Mouse (Mus musculus): ENCODE measurements at regions not wholly inside any gene's neighbourhood (a gene's known extent, or its start where the extent isn't known, plus 50 kb on each side); places are given as distances from the start of the nearest gene placed in this dataset.
A peak's percentile ranks its signal among the peaks of the same experiment; 100 is the strongest.
"Not testable (repeated sequence)": the region's sequence is repeated elsewhere in the genome, so short reads cannot be mapped to it uniquely, and the experiment has no call there.

DNA sequence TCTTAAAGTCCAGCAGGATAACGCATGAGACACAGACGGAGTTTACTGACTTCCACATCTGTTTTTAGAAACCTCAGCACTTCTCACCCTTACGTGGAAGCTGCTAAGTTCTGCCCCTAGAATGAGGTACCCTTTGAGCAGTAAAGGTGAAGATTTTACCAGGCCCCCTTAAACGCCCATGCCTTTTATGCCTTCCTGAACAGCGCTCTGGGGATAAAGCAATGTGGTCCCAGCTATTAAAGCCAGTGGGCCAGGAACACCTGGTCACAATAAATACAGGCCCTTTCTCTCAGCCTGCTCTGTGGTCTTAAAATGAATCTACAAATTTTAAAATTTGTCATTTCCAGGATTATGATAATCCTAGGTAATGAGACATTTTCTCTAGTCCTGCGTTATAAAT lies 57.9 kb downstream of the Llph start:
- ATAC-seq, result no peak
- no peaks in the 10 kb centered on the region for H3K4me1 ChIP-seq (ENCODE audit: control insufficient read depth, insufficient read depth, low read length)
- H3K27ac ChIP-seq (ENCODE audit: low read length), result no peak overlapping the region
- 78% methylated on average over 6 of the region's 6 CpGs for WGBS
- H3K9me3 ChIP-seq (replicated peaks; ENCODE audit: control insufficient read depth, low read length, poor library complexity, severe bottlenecking), result no peaks in the 10 kb centered on the region
- no peaks in the 10 kb centered on the region for H3K27me3 ChIP-seq (ENCODE audit: control insufficient read depth, insufficient read depth, low read depth, low read length)
- H3K9ac ChIP-seq (ENCODE audit: low read depth, low read length), result no peak overlapping the region
- no peak overlapping the region for H3K4me2 ChIP-seq (ENCODE audit: low read length)
- H3K36me3 ChIP-seq (ENCODE audit: control insufficient read depth, insufficient read depth, low read length), result no peaks in the 10 kb centered on the region
- no peak overlapping the region for H3K4me3 ChIP-seq (ENCODE audit: low read depth, low read length)

DNA sequence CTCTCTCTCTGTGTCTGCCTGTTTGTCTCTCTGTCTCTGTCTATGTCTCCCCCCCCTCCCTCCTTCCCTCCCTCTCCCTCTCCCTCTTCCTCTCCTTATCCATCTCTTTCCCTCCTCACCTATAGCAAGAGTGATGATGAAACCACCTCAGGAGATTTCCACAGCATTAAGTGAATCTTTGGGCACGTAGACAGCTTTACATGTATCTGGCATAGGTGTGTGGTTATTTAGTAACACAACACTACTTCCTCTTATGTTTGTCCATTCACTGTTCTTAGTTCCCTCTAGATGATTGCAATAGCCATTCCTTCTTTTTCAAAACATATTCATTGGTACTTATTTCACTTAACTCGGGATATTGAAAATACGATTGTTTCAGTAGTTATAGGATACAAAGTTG lies 65.0 kb downstream of the Llph start:
- Histone ChIP-seq H3K27ac (ENCODE audit: low read length) (no peak overlapping the region), H3K4me3 (ENCODE audit: low read depth, low read length) (no peak overlapping the region), H3K4me2 (ENCODE audit: low read length) (no peak overlapping the region), H3K9me3 (replicated peaks; ENCODE audit: control insufficient read depth, low read length, poor library complexity, severe bottlenecking) (no peaks in the 10 kb centered on the region), H3K27me3 (ENCODE audit: control insufficient read depth, insufficient read depth, low read depth, low read length) (no peaks in the 10 kb centered on the region), H3K9ac (ENCODE audit: low read depth, low read length) (no peak overlapping the region), H3K36me3 (ENCODE audit: control insufficient read depth, insufficient read depth, low read length) (no peaks in the 10 kb centered on the region), H3K4me1 (ENCODE audit: control insufficient read depth, insufficient read depth, low read length) (no peaks in the 10 kb centered on the region)
- no peak for ATAC-seq
- WGBS, result 95% methylated on average over 3 of the region's 3 CpGs

DNA sequence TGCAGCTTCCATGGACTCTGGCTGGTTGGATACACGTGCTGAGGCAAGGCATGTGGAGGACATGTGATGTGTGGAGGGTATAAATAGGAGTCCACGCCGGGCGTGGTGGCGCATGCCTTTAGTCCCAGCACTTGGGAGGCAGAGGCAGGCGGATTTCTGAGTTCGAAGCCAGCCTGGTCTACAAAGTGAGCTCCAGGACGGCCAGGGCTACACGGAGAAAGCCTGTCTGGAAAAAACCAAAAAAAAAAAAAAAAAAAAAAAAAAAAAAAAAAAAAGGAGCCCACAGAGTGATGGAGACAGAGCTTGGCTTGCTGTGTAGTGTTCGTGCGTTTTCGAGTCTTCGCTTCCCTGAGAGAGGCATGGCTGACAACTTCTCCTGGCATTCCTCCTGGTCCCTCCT lies 66.5 kb downstream of the Llph start:
- not testable (repeated sequence) for ATAC-seq

DNA sequence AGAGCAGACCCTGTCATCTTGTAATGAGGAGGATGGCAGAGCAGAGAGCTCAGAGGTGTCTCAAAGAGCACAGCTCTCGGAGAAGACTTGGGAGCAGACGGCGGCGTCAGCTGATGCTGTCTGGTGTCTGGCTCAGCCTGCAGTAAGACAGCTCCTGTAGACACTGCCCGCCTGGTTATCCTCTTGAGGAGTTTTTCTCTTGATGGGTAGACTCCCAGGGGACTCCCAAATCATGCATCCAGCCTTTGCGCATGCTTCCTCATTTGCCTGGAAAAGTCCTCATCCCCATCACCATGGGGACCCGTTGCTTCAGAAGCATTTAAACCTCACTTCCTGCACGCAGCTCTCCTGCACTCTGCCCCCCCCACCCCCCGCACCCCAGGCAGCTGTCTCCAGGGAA lies 67.6 kb downstream of the Llph start:
- H3K4me2 ChIP-seq (ENCODE audit: low read length), result peak overlapping the region; percentile 33
- H3K9me3 ChIP-seq (replicated peaks; ENCODE audit: control insufficient read depth, low read length, poor library complexity, severe bottlenecking), result no peaks in the 10 kb centered on the region
- 50% methylated on average over 9 of the region's 9 CpGs for WGBS
- ATAC-seq, result no peak
- H3K27ac ChIP-seq (ENCODE audit: low read length), result no peak overlapping the region
- no peak overlapping the region for H3K9ac ChIP-seq (ENCODE audit: low read depth, low read length)
- H3K4me1 ChIP-seq (ENCODE audit: control insufficient read depth, insufficient read depth, low read length), result no peaks in the 10 kb centered on the region; the same call in 1 of the 2 replicates
- no peaks in the 10 kb centered on the region for H3K27me3 ChIP-seq (ENCODE audit: control insufficient read depth, insufficient read depth, low read depth, low read length)
- no peak overlapping the region for H3K4me3 ChIP-seq (ENCODE audit: low read depth, low read length)
- H3K36me3 ChIP-seq (ENCODE audit: control insufficient read depth, insufficient read depth, low read length), result no peaks in the 10 kb centered on the region

More for the DNA sequence above, 66.5 kb downstream of the Llph start:
- H3K4me2 ChIP-seq (ENCODE audit: low read length); H3K4me3 ChIP-seq (ENCODE audit: low read depth, low read length); H3K4me1 ChIP-seq (ENCODE audit: control insufficient read depth, insufficient read depth, low read length); H3K27me3 ChIP-seq (ENCODE audit: control insufficient read depth, insufficient read depth, low read depth, low read length); H3K9me3 ChIP-seq (replicated peaks; ENCODE audit: control insufficient read depth, low read length, poor library complexity, severe bottlenecking); H3K36me3 ChIP-seq (ENCODE audit: control insufficient read depth, insufficient read depth, low read length); H3K27ac ChIP-seq (ENCODE audit: low read length); H3K9ac ChIP-seq (ENCODE audit: low read depth, low read length): not testable (repeated sequence)
- 93% methylated on average over 13 of the region's 13 CpGs for WGBS

DNA sequence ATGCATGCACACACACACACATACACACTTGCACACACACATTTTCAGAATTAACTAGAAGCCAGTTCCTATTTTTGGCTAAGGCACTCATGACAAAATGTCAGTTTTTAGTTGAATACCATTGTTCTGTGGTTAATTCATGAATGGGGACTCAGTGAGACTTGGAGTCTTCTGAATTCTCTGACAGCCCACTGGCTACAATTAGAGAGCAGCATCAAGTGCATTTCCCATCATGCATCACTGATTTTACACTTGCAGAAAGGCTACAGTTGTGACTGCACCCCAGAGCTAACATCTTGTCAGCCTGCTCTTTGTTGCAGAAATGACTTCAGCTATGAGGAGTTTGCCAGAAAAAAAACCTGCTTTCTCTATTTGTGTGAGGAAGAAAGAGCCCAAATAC lies 70.4 kb downstream of the Llph start:
- no peak for ATAC-seq

DNA sequence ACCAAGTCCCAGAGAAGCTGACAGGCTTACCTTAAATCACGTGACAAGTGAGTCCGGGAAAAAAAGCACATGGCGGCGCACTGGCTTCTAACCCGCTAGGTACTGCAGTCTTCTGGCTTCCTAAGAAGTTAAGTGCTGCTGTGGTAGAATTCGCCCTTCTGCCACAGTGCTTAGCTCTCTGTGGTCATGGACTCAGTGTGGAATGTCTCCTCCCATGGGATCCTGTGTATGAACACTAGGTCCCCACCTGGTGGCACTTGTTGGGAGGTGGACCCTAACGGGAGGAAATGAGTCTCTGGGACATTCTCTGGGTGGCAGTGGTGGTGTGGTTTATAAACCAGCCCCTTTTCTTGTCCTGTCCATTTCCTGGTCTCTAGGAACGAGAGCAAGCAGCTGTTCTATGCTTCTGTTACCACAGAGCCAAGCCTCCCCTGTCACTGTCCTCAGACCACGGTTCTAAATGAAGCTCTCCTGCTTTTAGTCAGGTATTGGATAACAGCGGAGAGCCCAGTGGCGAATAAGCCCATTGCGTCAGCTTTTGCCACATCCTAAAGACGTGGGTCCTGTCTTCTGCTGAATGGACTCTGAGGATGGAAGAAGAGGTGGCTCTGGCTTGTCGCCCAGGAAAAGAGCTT lies 71.5 kb downstream of the Llph start:
- Histone ChIP-seq H3K4me3 (ENCODE audit: low read depth, low read length) (no peak overlapping the region), H3K36me3 (ENCODE audit: control insufficient read depth, insufficient read depth, low read length) (no peaks in the 10 kb centered on the region), H3K4me1 (ENCODE audit: control insufficient read depth, insufficient read depth, low read length) (no peaks in the 10 kb centered on the region; the same call in 1 of the 2 replicates), H3K9ac (ENCODE audit: low read depth, low read length) (no peak overlapping the region), H3K4me2 (ENCODE audit: low read length) (no peak overlapping the region), H3K9me3 (replicated peaks; ENCODE audit: control insufficient read depth, low read length, poor library complexity, severe bottlenecking) (no peaks in the 10 kb centered on the region), H3K27ac (ENCODE audit: low read length) (no peak overlapping the region), H3K27me3 (ENCODE audit: control insufficient read depth, insufficient read depth, low read depth, low read length) (no peaks in the 10 kb centered on the region)
- 85% methylated on average over 14 of the region's 14 CpGs for WGBS
- no peak for ATAC-seq

More for the DNA sequence above, 70.4 kb downstream of the Llph start:
- H3K36me3 ChIP-seq (ENCODE audit: control insufficient read depth, insufficient read depth, low read length), result no peaks in the 10 kb centered on the region
- H3K4me1 ChIP-seq (ENCODE audit: control insufficient read depth, insufficient read depth, low read length), result no peaks in the 10 kb centered on the region; the same call in 1 of the 2 replicates
- no peaks in the 10 kb centered on the region for H3K27me3 ChIP-seq (ENCODE audit: control insufficient read depth, insufficient read depth, low read depth, low read length)
- H3K9me3 ChIP-seq (replicated peaks; ENCODE audit: control insufficient read depth, low read length, poor library complexity, severe bottlenecking), result no peaks in the 10 kb centered on the region
- no peak overlapping the region for H3K9ac ChIP-seq (ENCODE audit: low read depth, low read length)
- H3K27ac ChIP-seq (ENCODE audit: low read length), result peak overlapping the region; percentile 5; the same call in 1 of the 2 replicates
- no peak overlapping the region for H3K4me3 ChIP-seq (ENCODE audit: low read depth, low read length)
- H3K4me2 ChIP-seq (ENCODE audit: low read length), result no peak overlapping the region

DNA sequence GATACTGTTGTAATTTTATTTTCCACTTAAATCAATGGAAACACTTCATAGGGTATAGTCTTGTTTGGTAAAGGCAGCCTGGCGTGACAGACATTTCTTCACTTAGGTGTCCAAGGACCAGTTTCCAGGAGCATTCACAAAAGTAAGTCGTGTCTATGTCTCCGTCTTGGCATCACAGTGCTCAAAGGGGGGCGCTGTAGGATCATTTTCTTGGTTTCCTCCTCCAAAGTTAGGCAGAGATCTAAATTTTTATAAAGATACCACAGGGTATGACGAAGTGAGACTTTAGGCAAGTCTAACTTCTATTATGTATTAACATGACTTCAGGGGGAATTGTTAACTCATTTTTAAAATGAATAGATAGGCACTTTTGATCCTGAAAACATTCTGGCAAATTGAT lies 79.1 kb downstream of the Llph start:
- Histone ChIP-seq H3K4me1 (ENCODE audit: control insufficient read depth, insufficient read depth, low read length) (no peaks in the 10 kb centered on the region), H3K27me3 (ENCODE audit: control insufficient read depth, insufficient read depth, low read depth, low read length) (no peaks in the 10 kb centered on the region), H3K9ac (ENCODE audit: low read depth, low read length) (no peak overlapping the region), H3K36me3 (ENCODE audit: control insufficient read depth, insufficient read depth, low read length) (no peaks in the 10 kb centered on the region), H3K9me3 (replicated peaks; ENCODE audit: control insufficient read depth, low read length, poor library complexity, severe bottlenecking) (no peaks in the 10 kb centered on the region), H3K27ac (ENCODE audit: low read length) (no peak overlapping the region), H3K4me3 (ENCODE audit: low read depth, low read length) (no peak overlapping the region), H3K4me2 (ENCODE audit: low read length) (no peak overlapping the region)
- ATAC-seq, result no peak
- 45% methylated on average over 5 of the region's 5 CpGs for whole genome bisulfite sequencing

DNA sequence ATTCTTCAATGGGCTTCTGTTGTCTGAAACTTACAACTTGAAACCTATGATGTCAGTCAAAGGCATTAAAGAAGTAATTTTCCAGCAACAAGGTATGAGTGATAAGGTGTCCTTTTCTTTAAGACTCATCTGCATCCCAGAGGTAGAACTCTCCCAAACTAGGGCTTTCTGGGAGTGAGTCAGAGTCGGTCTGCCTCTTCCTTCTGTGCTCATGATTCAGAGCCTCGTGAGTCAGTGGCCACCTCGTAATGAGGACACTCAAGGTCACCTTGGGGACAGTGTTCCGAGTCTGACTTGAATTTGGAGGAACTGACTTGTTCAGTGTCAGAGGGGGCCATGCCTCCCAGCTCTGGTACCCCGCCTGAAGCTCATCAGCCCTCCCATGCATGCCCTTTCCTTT lies 81.8 kb downstream of the Llph start:
- ATAC-seq, result no peak
- Histone ChIP-seq H3K27ac (ENCODE audit: low read length) (no peak overlapping the region), H3K4me3 (ENCODE audit: low read depth, low read length) (no peak overlapping the region), H3K4me2 (ENCODE audit: low read length) (no peak overlapping the region), H3K4me1 (ENCODE audit: control insufficient read depth, insufficient read depth, low read length) (no peaks in the 10 kb centered on the region), H3K27me3 (ENCODE audit: control insufficient read depth, insufficient read depth, low read depth, low read length) (no peaks in the 10 kb centered on the region), H3K9me3 (replicated peaks; ENCODE audit: control insufficient read depth, low read length, poor library complexity, severe bottlenecking) (no peaks in the 10 kb centered on the region), H3K9ac (ENCODE audit: low read depth, low read length) (no peak overlapping the region), H3K36me3 (ENCODE audit: control insufficient read depth, insufficient read depth, low read length) (no peaks in the 10 kb centered on the region)
- 81% methylated on average over 5 of the region's 5 CpGs for WGBS

Measured in midbrain, embryonic 16.5 days (tissue).